Mouse (Mus musculus): Measurements from ENCODE around the gene Gm10681.

DNA sequence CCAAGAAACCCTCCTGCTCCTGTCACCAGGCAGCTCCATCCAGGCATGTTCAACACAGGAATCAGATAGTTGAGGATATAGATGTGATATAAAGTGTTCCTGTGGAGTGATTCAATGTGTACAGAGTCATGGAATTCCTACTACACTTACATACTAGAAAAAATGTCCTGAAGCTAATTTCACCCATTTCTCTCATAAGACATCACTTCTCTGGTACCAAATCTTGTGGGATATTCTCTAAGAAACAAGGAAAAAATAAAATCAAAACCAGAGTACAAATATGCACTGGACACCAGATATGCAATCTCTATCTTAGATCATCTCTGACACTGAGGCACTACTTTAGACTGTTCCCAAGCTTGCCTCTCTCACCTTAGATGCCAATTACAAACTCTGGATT is 41.5 kb upstream of the Gm10681 start, which contains the start of gene Hsd3b5:
- TF ChIP-seq CTCF (IDR thresholded peaks at IDR 0.05; ENCODE audit: insufficient read depth, low read depth, low read length) (no peak), POLR2A (IDR thresholded peaks at IDR 0.05; ENCODE audit: insufficient read depth, low read depth, low read length) (no peak)
